In genomic region chr10:68167118-68167517, GRCm38 (mm10) we compare ENCODE assay signal across 13 mouse cellular contexts.
DNase-seq lines count a peak whose midpoint lies in the region; ATAC-seq and TF ChIP-seq lines count a peak whose summit lies in the region.
"Had no signal": no experiment of that assay in that cellular context is flagged by ENCODE, and none has a peak within 500 bp of the region (broad histone marks: within the 10 kb centered on the region; RNA-seq: fewer than 3 reads in every experiment).

No protein-coding gene starts in this region.

- H3K27ac ChIP-seq in hindbrain, embryonic 12.5 days, result peak overlapping the region; percentile 40; the same call in 1 of the 2 replicates
- no peak overlapping the region for H3K27ac ChIP-seq in hindbrain, embryonic 16.5 days (ENCODE audit: low read depth, low read length)
- H3K27ac ChIP-seq in cortical plate, adult 2 months (ENCODE audit: insufficient read depth, low read length), result peak overlapping the region; percentile 51; the same call in 1 of the 2 replicates
- H3K27ac ChIP-seq in limb, embryonic 13.5 days, result peak overlapping the region; percentile 23; the same call in 1 of the 2 replicates
- H3K27ac ChIP-seq: forebrain, embryonic 15.5 days had no signal

- H3K4me1 ChIP-seq in hindbrain, embryonic 12.5 days, result peaks cover 15% of the 10 kb centered on the region
- H3K4me1 ChIP-seq in hindbrain, embryonic 16.5 days (ENCODE audit: control insufficient read depth, insufficient read depth, low read depth, low read length), result peaks cover 12% of the 10 kb centered on the region
- peaks cover 12% of the 10 kb centered on the region for H3K4me1 ChIP-seq in cortical plate, adult 2 months (ENCODE audit: control insufficient read depth, insufficient read depth, low read length)
- peaks cover 54% of the 10 kb centered on the region for H3K4me1 ChIP-seq in limb, embryonic 13.5 days

- no peak overlapping the region for H3K4me3 ChIP-seq in hindbrain, embryonic 12.5 days
- no peak overlapping the region for H3K4me3 ChIP-seq in hindbrain, embryonic 16.5 days (ENCODE audit: low read length)
- H3K4me3 ChIP-seq in cortical plate, adult 2 months (ENCODE audit: insufficient read depth, low read length), result no peak overlapping the region
- H3K4me3 ChIP-seq in limb, embryonic 13.5 days, result no peak overlapping the region
- H3K4me3 ChIP-seq: forebrain, embryonic 15.5 days had no signal

- H3K27me3 ChIP-seq in hindbrain, embryonic 12.5 days, result no peaks in the 10 kb centered on the region
- H3K27me3 ChIP-seq in hindbrain, embryonic 16.5 days (replicated peaks; ENCODE audit: control insufficient read depth, insufficient read depth, low read length), result no peaks in the 10 kb centered on the region
- no peaks in the 10 kb centered on the region for H3K27me3 ChIP-seq in limb, embryonic 13.5 days
- H3K27me3 ChIP-seq: forebrain, embryonic 15.5 days had no signal

- peak; percentile 30 to 40 for DNase-seq in B cell, adult 2 months
- DNase-seq in urinary bladder, postnatal 4 days (ENCODE audit: low spot score in 2 of 2), result no peak
- DNase-seq in retina, postnatal 1 day, result no peak
- DNase-seq: adrenal gland, postnatal 10 days; cerebellum, adult 11 months; kidney, postnatal 4 days; lung, embryonic 14.5 days; thymus, postnatal 25 days had no signal

- no peak overlapping the region for H3K9ac ChIP-seq in hindbrain, embryonic 12.5 days
- H3K9ac ChIP-seq in hindbrain, embryonic 16.5 days (ENCODE audit: low read depth, low read length), result no peak overlapping the region
- no peak overlapping the region for H3K9ac ChIP-seq in limb, embryonic 13.5 days
- H3K9ac ChIP-seq: forebrain, embryonic 15.5 days; lung, embryonic 14.5 days had no signal

- H3K9me3 ChIP-seq in hindbrain, embryonic 12.5 days (replicated peaks), result no peaks in the 10 kb centered on the region
- no peaks in the 10 kb centered on the region for H3K9me3 ChIP-seq in hindbrain, embryonic 16.5 days (ENCODE audit: control insufficient read depth, low read length)
- no peaks in the 10 kb centered on the region for H3K9me3 ChIP-seq in limb, embryonic 13.5 days
- H3K9me3 ChIP-seq: forebrain, embryonic 15.5 days had no signal

- TF ChIP-seq CTCF in cortical plate, adult 2 months (IDR thresholded peaks at IDR 0.05; ENCODE audit: extremely low read depth, insufficient read depth, low read length), result no peak

- H3K36me3 ChIP-seq in hindbrain, embryonic 12.5 days, result no peaks in the 10 kb centered on the region
- no peaks in the 10 kb centered on the region for H3K36me3 ChIP-seq in hindbrain, embryonic 16.5 days (ENCODE audit: control insufficient read depth, insufficient read depth, low read length)
- H3K36me3 ChIP-seq in limb, embryonic 13.5 days, result peaks cover 8% of the 10 kb centered on the region
- H3K36me3 ChIP-seq: forebrain, embryonic 15.5 days had no signal

- no peak for TF ChIP-seq POLR2A in cortical plate, adult 2 months (IDR thresholded peaks at IDR 0.05; ENCODE audit: extremely low read depth, insufficient read depth, low read length)

- no peak for ATAC-seq in hindbrain, embryonic 12.5 days (ENCODE audit: low FRiP score)
- no peak for ATAC-seq in hindbrain, embryonic 16.5 days
- no peak for ATAC-seq in limb, embryonic 13.5 days (ENCODE audit: low FRiP score, low read depth)
- ATAC-seq: forebrain, embryonic 15.5 days had no signal

- no peak overlapping the region for H3K4me2 ChIP-seq in hindbrain, embryonic 12.5 days (replicated peaks)
- no peak overlapping the region for H3K4me2 ChIP-seq in hindbrain, embryonic 16.5 days (ENCODE audit: low read length)
- no peak overlapping the region for H3K4me2 ChIP-seq in limb, embryonic 13.5 days (replicated peaks)
- H3K4me2 ChIP-seq: forebrain, embryonic 15.5 days; lung, embryonic 14.5 days had no signal

- 59% methylated on average over 4 of the region's 4 CpGs for WGBS in hindbrain, embryonic 12.5 days
- WGBS in hindbrain, embryonic 16.5 days, result 57% methylated on average over 4 of the region's 4 CpGs
- WGBS in limb, embryonic 13.5 days, result 56% methylated on average over 4 of the region's 4 CpGs

Comparison
In these comparisons a context has a peak if more than half of its experiments do, and no peak if none do; other contexts are left out.
1. DNase-seq: peak in B cell, adult 2 months (2 of 2); none in urinary bladder, postnatal 4 days (0 of 2) and retina, postnatal 1 day (single experiment).